Mouse (Mus musculus): ENCODE measurements around the gene Ggta1. TPM values are rescaled to one million over a fixed set of nuclear protein-coding genes. Genes with fewer than 3 reads are reported as not detected.

Gene Ggta1
- polyA plus RNA-seq, 1 experiment from 2014 or later: 26.7 TPM

GRCm38 (mm10) chr2:35451484-35452050 lies 11.5 kb downstream of the Ggta1 start:
- H3K27ac ChIP-seq: no peak overlapping the region
- H3K4me2 ChIP-seq: no peak overlapping the region
- H3K4me3 ChIP-seq (replicated peaks): no peak overlapping the region
- H3K9me3 ChIP-seq: no peaks in the 10 kb centered on the region
- no peak for ATAC-seq (ENCODE audit: insufficient read depth, low FRiP score, low read depth)
- H3K27me3 ChIP-seq (replicated peaks): no peaks in the 10 kb centered on the region
- H3K9ac ChIP-seq: no peak overlapping the region
- 84% methylated on average over 5 of the region's 5 CpGs for WGBS
- peaks cover 29% of the 10 kb centered on the region for H3K4me1 ChIP-seq
- H3K36me3 ChIP-seq: no peaks in the 10 kb centered on the region

- no peaks in the 10 kb centered on the region for H3K9me3 ChIP-seq
- WGBS: 74% methylated on average over 4 of the region's 4 CpGs
- no peak overlapping the region for H3K9ac ChIP-seq
- H3K27ac ChIP-seq: no peak overlapping the region
- H3K4me3 ChIP-seq (replicated peaks): no peak overlapping the region
- no peaks in the 10 kb centered on the region for H3K36me3 ChIP-seq
- ATAC-seq (ENCODE audit: insufficient read depth, low FRiP score, low read depth): 0 out of 2 replicates have a peak, but pooled peaks have one; percentile 25
- no peak overlapping the region for H3K4me2 ChIP-seq
- H3K27me3 ChIP-seq (replicated peaks): no peaks in the 10 kb centered on the region
- peaks cover 35% of the 10 kb centered on the region for H3K4me1 ChIP-seq
These were observed 12.2 kb downstream of the Ggta1 start for GRCm38 (mm10) chr2:35450856-35451255.

- Histone ChIP-seq H3K4me1 (peaks cover 43% of the 10 kb centered on the region), H3K36me3 (no peaks in the 10 kb centered on the region), H3K9me3 (no peaks in the 10 kb centered on the region), H3K27ac (no peak overlapping the region), H3K27me3 (replicated peaks) (no peaks in the 10 kb centered on the region), H3K9ac (no peak overlapping the region), H3K4me3 (replicated peaks) (no peak overlapping the region), H3K4me2 (no peak overlapping the region)
- no peak for ATAC-seq (ENCODE audit: insufficient read depth, low FRiP score, low read depth)
- 72% methylated on average over 12 of the region's 12 CpGs for WGBS
These were observed 13.1 kb downstream of the Ggta1 start for GRCm38 (mm10) chr2:35449687-35450622.

GRCm38 (mm10) chr2:35448914-35449670 lies 13.9 kb downstream of the Ggta1 start:
- no peak for ATAC-seq (ENCODE audit: insufficient read depth, low FRiP score, low read depth)
- Histone ChIP-seq H3K27ac (no peak overlapping the region), H3K9ac (no peak overlapping the region), H3K27me3 (replicated peaks) (no peaks in the 10 kb centered on the region), H3K4me3 (replicated peaks) (no peak overlapping the region), H3K9me3 (no peaks in the 10 kb centered on the region), H3K4me2 (no peak overlapping the region), H3K4me1 (peaks cover 50% of the 10 kb centered on the region), H3K36me3 (no peaks in the 10 kb centered on the region)
- 83% methylated on average over 9 of the region's 9 CpGs for WGBS

GRCm38 (mm10) chr2:35448215-35448913 lies 14.7 kb downstream of the Ggta1 start:
- Histone ChIP-seq H3K4me2 (no peak overlapping the region), H3K4me1 (peaks cover 55% of the 10 kb centered on the region), H3K4me3 (replicated peaks) (no peak overlapping the region), H3K27ac (no peak overlapping the region), H3K27me3 (replicated peaks) (no peaks in the 10 kb centered on the region), H3K9ac (no peak overlapping the region), H3K9me3 (no peaks in the 10 kb centered on the region), H3K36me3 (no peaks in the 10 kb centered on the region)
- no peak for ATAC-seq (ENCODE audit: insufficient read depth, low FRiP score, low read depth)
- 49% methylated on average over 7 of the region's 7 CpGs for WGBS

- H3K27ac ChIP-seq: peak overlapping the region; percentile 81; the same call in 1 of the 2 replicates
- H3K4me1 ChIP-seq: peaks cover 57% of the 10 kb centered on the region
- H3K4me2 ChIP-seq: no peak overlapping the region
- no peaks in the 10 kb centered on the region for H3K27me3 ChIP-seq (replicated peaks)
- H3K4me3 ChIP-seq (replicated peaks): no peak overlapping the region
- WGBS: 80% methylated on average over 7 of the region's 7 CpGs
- ATAC-seq (ENCODE audit: insufficient read depth, low FRiP score, low read depth): no peak
- H3K36me3 ChIP-seq: no peaks in the 10 kb centered on the region
- H3K9ac ChIP-seq: no peak overlapping the region
- H3K9me3 ChIP-seq: no peaks in the 10 kb centered on the region
These were observed 15.6 kb downstream of the Ggta1 start for GRCm38 (mm10) chr2:35447453-35447852.

- no peak overlapping the region for H3K4me2 ChIP-seq
- ATAC-seq (ENCODE audit: insufficient read depth, low FRiP score, low read depth): no peak
- H3K9ac ChIP-seq: no peak overlapping the region
- WGBS: 76% methylated on average over 8 of the region's 8 CpGs
- H3K4me1 ChIP-seq: peaks cover 63% of the 10 kb centered on the region
- no peaks in the 10 kb centered on the region for H3K9me3 ChIP-seq
- no peak overlapping the region for H3K4me3 ChIP-seq (replicated peaks)
- no peaks in the 10 kb centered on the region for H3K36me3 ChIP-seq
- H3K27ac ChIP-seq: 0 out of 2 replicates have a peak overlapping the region, but pooled peaks have one; percentile 81
- no peaks in the 10 kb centered on the region for H3K27me3 ChIP-seq (replicated peaks)
These were observed 16.2 kb downstream of the Ggta1 start for GRCm38 (mm10) chr2:35446798-35447197.

GRCm38 (mm10) chr2:35446300-35446699 lies 16.7 kb downstream of the Ggta1 start:
- Histone ChIP-seq H3K4me3 (replicated peaks) (no peak overlapping the region), H3K27ac (peak overlapping the region; percentile 81; the same call in 1 of the 2 replicates), H3K36me3 (no peaks in the 10 kb centered on the region), H3K4me1 (peaks cover 68% of the 10 kb centered on the region), H3K9ac (no peak overlapping the region), H3K9me3 (no peaks in the 10 kb centered on the region), H3K4me2 (no peak overlapping the region), H3K27me3 (replicated peaks) (no peaks in the 10 kb centered on the region)
- ATAC-seq (ENCODE audit: insufficient read depth, low FRiP score, low read depth): no peak
- 71% methylated on average over 5 of the region's 5 CpGs for WGBS

GRCm38 (mm10) chr2:35445610-35446009 lies 17.4 kb downstream of the Ggta1 start:
- peak overlapping the region; percentile 81 for H3K27ac ChIP-seq
- H3K4me3 ChIP-seq (replicated peaks): no peak overlapping the region
- ATAC-seq (ENCODE audit: insufficient read depth, low FRiP score, low read depth): no peak
- no peak overlapping the region for H3K9ac ChIP-seq
- H3K4me2 ChIP-seq: no peak overlapping the region
- H3K4me1 ChIP-seq: peaks cover 70% of the 10 kb centered on the region
- no peaks in the 10 kb centered on the region for H3K36me3 ChIP-seq
- 61% methylated on average over 7 of the region's 7 CpGs for WGBS
- H3K27me3 ChIP-seq (replicated peaks): no peaks in the 10 kb centered on the region
- no peaks in the 10 kb centered on the region for H3K9me3 ChIP-seq

GRCm38 (mm10) chr2:35444764-35445262 lies 18.2 kb downstream of the Ggta1 start:
- no peak for ATAC-seq (ENCODE audit: insufficient read depth, low FRiP score, low read depth)
- Histone ChIP-seq H3K36me3 (no peaks in the 10 kb centered on the region), H3K4me3 (replicated peaks) (no peak overlapping the region), H3K9ac (no peak overlapping the region), H3K9me3 (no peaks in the 10 kb centered on the region), H3K4me2 (peak overlapping the region; percentile 32), H3K27me3 (replicated peaks) (no peaks in the 10 kb centered on the region), H3K27ac (peak overlapping the region; percentile 81), H3K4me1 (peaks cover 76% of the 10 kb centered on the region)
- WGBS: 60% methylated on average over 6 of the region's 6 CpGs
